Mouse (Mus musculus) forebrain, postnatal 0 days (tissue): ENCODE results near the gene Palm2. TPM values are rescaled to one million over a fixed set of nuclear protein-coding genes. Genes with fewer than 3 reads are reported as not detected.

ENCODE experiments used
- ATAC-seq: fragments of 200-750 bp; cut with Nextera tagmentation; 2 replicates; pipeline ENCODE4 v1.8.0; 2017; ENCODE audit warnings: mild to moderate bottlenecking, moderate library complexity
- DNase-seq: peaks from one replicate; pipeline ENCODE4 v3.0.0-alpha.2; 2015
- H3K27ac ChIP-seq: fragments of 300-500 bp; sonication (generic); 2 replicates; pipeline ENCODE4 v1.5.1; 2014; ENCODE audit warnings: low read depth, mild to moderate bottlenecking, antibody characterized with exemption, low read length, moderate library complexity, mixed read lengths
- H3K27me3 ChIP-seq: fragments of 300-500 bp; sonication (generic); 2 replicates; pipeline ENCODE4 v1.6.1; 2014; ENCODE audit warnings: mild to moderate bottlenecking, low read length, mixed read lengths; ENCODE audit not compliant: insufficient read depth
- H3K36me3 ChIP-seq: fragments of 300-500 bp; sonication (generic); 2 replicates; pipeline ENCODE4 v1.6.1; 2014; ENCODE audit warnings: mild to moderate bottlenecking, moderate library complexity; ENCODE audit not compliant: insufficient read depth
- H3K4me1 ChIP-seq: fragments of 300-500 bp; sonication (generic); 2 replicates; pipeline ENCODE4 v1.6.1; 2014; ENCODE audit warnings: antibody characterized with exemption; ENCODE audit not compliant: insufficient read depth
- H3K4me2 ChIP-seq: fragments of 300-500 bp; sonication (generic); 2 replicates; pipeline ENCODE4 v1.6.1; 2014; ENCODE audit warnings: low read depth, mild to moderate bottlenecking, moderate library complexity
- H3K4me3 ChIP-seq: fragments of 300-500 bp; sonication (generic); 2 replicates; pipeline ENCODE4 v1.5.1; 2014; ENCODE audit warnings: low read depth, low read length, mixed read lengths
- H3K9ac ChIP-seq: fragments of 300-500 bp; sonication (generic); 2 replicates; pipeline ENCODE4 v1.6.1; 2014; ENCODE audit warnings: mild to moderate bottlenecking
- H3K9me3 ChIP-seq: fragments of 300-500 bp; sonication (generic); 2 replicates; pipeline ENCODE4 v1.6.1; 2016; ENCODE audit warnings: low read length
- CTCF ChIP-seq: sonication (generic); IDR thresholded peaks from 2 replicates; pipeline ENCODE4 v1.5.1; 2016; ENCODE audit warnings: antibody characterized with exemption, control low read depth, low read depth
- WGBS: fragments of 180-500 bp; shearing (Covaris S2); extraction: QIAGEN DNeasy Blood & Tissue Kit; methylation state at CpG from one replicate; pipeline ENCODE4 v1.1.7; 2014; 5-methylcytosine and 5-hydroxymethylcytosine counted together
- polyA plus RNA-seq: library from polyadenylated mRNA; unstranded; fragments of >200 nt; fragmentation: Nextera tagmentation; extraction: Ambion mirVana; gene quantifications from 2 replicates; pipeline ENCODE4 v1.2.1, GENCODE M21; 2015
- total RNA-seq: library from RNA; depleted of rRNA; stranded (reverse); fragments of >200 nt; gene quantifications from 2 replicates; pipeline ENCODE4 v1.2.3, GENCODE M21; 2014

Gene Palm2
- total and polyA plus RNA-seq, 2 experiments from 2014 or later: 16.9 to 21.1 TPM

DNA sequence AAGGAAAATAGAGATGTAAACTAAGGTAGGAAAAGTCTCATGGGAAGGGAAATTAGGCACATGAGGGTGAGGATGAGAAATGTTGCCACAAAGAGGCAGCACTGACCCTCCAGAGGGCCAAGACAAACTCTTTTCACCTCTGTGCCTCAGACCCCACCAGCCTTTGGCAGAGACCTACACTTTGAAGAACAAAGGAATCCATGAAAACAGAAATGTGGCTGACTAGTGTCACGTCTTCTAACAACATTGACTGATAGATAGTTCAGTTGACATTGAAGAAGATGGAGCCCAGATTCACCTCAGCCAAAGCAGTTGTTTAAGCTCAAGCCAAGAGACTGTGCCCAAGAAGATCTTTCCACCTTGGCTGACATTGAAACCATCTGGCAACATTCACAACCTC lies 191.7 kb downstream of the Palm2 start:
- H3K4me2 ChIP-seq: no peak overlapping the region
- ATAC-seq: no peak
- H3K4me1 ChIP-seq: no peaks in the 10 kb centered on the region
- WGBS: 67% methylated on average over 1 of the region's 1 CpGs
- H3K4me3 ChIP-seq: no peak overlapping the region
- no peak for TF ChIP-seq CTCF
- H3K36me3 ChIP-seq: no peaks in the 10 kb centered on the region
- no peak overlapping the region for H3K9ac ChIP-seq
- DNase-seq: no peak
- no peak overlapping the region for H3K27ac ChIP-seq
- H3K27me3 ChIP-seq: no peaks in the 10 kb centered on the region
- H3K9me3 ChIP-seq: no peaks in the 10 kb centered on the region

DNA sequence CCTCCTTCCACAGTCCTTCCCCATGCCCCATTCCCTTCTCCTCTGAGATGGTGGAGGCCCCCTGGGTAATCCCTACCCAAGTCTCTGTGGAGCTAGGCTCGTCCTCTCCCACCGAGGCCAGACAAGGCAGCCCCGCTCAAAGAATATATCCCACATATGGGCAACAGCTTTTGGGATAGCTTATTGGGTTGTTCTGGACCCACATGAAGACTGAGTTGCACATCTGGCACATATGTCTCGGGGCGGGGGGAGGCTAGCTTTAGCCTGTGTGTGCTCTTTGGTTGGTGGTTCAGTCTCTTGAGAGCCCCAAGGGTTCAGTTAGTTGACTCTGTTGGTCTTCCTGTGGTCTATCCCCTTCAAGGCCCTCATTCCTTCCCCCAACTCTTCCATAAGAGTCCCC lies 192.9 kb downstream of the Palm2 start:
- Histone ChIP-seq H3K9ac (no peak overlapping the region), H3K36me3 (no peaks in the 10 kb centered on the region), H3K27me3 (no peaks in the 10 kb centered on the region), H3K4me1 (no peaks in the 10 kb centered on the region), H3K4me3 (no peak overlapping the region), H3K27ac (no peak overlapping the region), H3K4me2 (no peak overlapping the region), H3K9me3 (no peaks in the 10 kb centered on the region)
- WGBS: 93% methylated on average over 5 of the region's 5 CpGs
- DNase-seq: no peak
- no peak for TF ChIP-seq CTCF
- ATAC-seq: no peak

DNA sequence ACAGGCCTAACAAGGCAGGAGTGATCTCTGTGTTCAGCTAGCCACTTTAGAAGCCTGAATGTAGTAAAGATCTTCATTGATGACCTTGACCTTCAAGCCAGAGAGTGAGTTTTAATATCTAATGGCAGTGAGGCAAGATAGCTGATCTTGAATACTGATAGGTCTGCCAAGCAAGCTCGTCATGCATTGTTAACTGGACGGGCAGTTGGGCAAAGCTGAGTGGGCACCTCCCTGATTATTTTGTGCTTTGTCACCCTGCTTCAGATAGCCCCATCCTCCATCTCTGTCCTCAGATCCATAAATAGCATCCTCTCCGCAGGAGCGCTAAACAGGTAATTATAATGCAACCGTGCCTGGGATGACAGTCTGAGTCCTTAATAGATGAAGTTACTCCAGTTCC lies 198.3 kb downstream of the Palm2 start:
- Histone ChIP-seq H3K4me1 (no peaks in the 10 kb centered on the region), H3K27me3 (no peaks in the 10 kb centered on the region), H3K9ac (no peak overlapping the region), H3K4me3 (no peak overlapping the region), H3K4me2 (no peak overlapping the region), H3K27ac (no peak overlapping the region), H3K36me3 (no peaks in the 10 kb centered on the region), H3K9me3 (no peaks in the 10 kb centered on the region)
- ATAC-seq: no peak
- DNase-seq: no peak
- WGBS: 81% methylated on average over 5 of the region's 5 CpGs
- TF ChIP-seq CTCF: no peak

DNA sequence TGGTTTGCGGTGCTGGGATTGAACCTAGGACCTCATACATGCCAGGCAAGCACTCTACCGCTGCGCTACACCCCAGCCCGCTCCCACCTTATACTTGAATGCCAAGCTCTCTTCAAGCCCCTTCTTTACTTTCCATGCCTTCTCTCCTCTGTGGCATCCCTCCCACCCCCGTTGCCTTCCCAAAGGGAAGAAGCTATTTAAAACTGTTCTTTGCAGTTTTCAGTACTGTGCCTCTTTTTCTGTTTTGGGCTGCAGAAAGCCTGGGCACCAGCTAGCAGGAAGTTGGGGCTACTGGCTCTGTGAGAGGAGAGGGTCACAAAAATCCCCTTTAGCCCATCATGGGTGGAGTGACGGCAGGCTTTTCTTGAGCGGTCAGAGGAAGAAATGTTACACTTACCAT lies 199.0 kb downstream of the Palm2 start:
- H3K36me3 ChIP-seq: no peaks in the 10 kb centered on the region
- H3K4me2 ChIP-seq: no peak overlapping the region
- ATAC-seq: no peak
- TF ChIP-seq CTCF: no peak
- no peak overlapping the region for H3K9ac ChIP-seq
- H3K4me1 ChIP-seq: no peaks in the 10 kb centered on the region
- H3K4me3 ChIP-seq: no peak overlapping the region
- WGBS: 96% methylated on average over 7 of the region's 7 CpGs
- no peaks in the 10 kb centered on the region for H3K9me3 ChIP-seq
- DNase-seq: no peak
- no peak overlapping the region for H3K27ac ChIP-seq
- H3K27me3 ChIP-seq: no peaks in the 10 kb centered on the region

DNA sequence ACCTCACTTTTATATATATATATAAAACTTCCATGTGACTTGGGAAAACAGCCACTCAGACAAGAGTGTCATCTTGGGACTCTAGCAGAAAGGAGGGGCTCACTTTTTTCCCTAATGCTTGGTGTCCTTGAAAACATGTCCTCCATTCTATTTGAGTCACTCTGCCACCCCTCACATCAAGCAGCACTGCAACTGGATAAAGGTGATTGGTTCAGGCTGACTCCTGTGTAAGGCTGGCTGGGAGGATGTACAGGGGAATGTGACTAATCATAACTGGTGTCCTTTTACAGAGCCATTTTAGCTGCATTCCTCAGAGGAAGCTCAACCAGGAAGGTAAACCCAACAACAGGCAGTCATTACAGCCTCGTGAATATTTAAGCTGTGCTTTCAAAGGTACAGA lies 200.9 kb downstream of the Palm2 start:
- H3K4me2 ChIP-seq: no peak overlapping the region
- H3K9me3 ChIP-seq: no peaks in the 10 kb centered on the region
- H3K27ac ChIP-seq: no peak overlapping the region
- DNase-seq (no peak), ATAC-seq (no peak)
- no peaks in the 10 kb centered on the region for H3K4me1 ChIP-seq
- H3K4me3 ChIP-seq: no peak overlapping the region
- H3K9ac ChIP-seq: no peak overlapping the region
- WGBS: 34% methylated on average over 1 of the region's 1 CpGs
- TF ChIP-seq CTCF: no peak
- no peaks in the 10 kb centered on the region for H3K27me3 ChIP-seq
- no peaks in the 10 kb centered on the region for H3K36me3 ChIP-seq

DNA sequence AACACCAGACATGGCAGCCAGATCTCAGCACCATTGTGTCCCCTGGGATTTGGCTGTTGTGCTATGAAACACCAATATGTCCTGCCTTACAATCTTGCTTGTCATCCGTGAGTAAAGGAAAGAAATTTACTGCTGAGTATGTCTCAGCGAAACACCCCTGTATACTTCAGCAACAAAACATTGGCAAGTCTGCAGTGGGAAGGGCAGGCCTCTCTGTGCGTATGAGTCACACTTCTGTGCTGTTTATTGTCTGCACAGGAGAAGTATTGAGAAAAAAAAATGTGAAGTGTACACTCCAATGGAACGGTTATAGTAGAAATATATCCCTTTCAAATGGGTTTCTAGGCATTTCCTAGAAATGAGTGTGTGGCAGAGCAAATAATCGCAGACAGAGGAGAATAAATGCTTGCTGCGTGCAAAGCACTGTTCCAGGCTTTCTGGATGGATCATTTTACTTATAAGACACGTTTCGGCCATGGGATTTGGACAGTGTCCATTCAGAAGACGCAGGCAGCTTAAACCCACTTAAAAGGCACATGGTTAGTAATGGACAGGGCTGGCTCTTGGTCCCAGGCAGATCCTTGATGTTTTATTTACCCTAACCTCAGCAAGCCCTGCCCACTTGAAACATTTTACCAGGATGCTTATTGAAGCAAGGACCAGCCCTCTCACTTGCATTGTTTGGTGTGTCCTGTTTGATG lies 202.9 kb downstream of the Palm2 start:
- peak overlapping the region; percentile 46 for H3K4me3 ChIP-seq
- no peaks in the 10 kb centered on the region for H3K9me3 ChIP-seq
- peak overlapping the region; percentile 58; the same call in 1 of the 2 replicates for H3K9ac ChIP-seq
- ATAC-seq (peak; percentile 29), DNase-seq (no peak)
- H3K4me2 ChIP-seq: peak overlapping the region; percentile 63
- no peaks in the 10 kb centered on the region for H3K27me3 ChIP-seq
- WGBS: 46% methylated on average over 9 of the region's 9 CpGs
- H3K36me3 ChIP-seq: no peaks in the 10 kb centered on the region
- H3K27ac ChIP-seq: peak overlapping the region; percentile 80
- TF ChIP-seq CTCF: no peak
- no peaks in the 10 kb centered on the region for H3K4me1 ChIP-seq

DNA sequence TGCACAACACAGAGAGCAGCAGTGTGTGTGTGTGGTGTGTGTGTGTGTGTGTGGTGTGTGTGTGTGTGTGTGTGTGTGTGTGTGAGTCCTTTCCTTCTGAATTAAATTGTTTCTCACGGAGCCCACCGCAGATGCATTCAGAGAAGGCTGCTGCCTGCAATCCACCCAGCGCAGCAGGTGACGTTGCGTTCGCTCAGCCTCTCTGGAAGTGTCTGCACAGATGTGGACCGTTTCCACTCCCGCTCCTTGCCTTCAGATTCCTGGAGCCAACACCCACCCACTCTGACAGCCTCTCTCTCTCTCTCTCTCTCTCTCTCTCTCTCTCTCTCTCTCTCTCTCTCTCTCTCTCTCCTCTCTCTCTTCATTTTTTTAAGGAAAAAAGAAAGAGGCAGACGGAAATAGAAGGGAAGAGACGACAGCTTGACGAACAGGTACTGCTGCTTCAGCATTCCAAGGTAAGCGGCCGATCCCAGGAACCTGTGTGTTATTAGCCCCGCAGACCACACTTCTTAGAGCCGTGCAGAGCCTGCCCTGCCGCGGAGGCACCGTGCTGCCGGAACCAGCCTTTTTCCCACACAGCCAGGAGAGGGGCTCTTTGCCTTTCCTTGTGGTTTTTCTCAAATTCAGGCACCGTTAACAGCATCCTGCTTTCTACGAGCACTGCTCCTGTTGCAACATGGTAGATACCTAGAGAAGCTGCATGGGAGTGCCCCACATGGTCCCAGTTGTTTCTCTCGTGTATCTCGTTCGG lies 203.8 kb downstream of the Palm2 start:
- 9% methylated on average over 24 of the region's 24 CpGs for WGBS
- H3K9ac ChIP-seq: peak overlapping the region; percentile 58
- H3K9me3 ChIP-seq: no peaks in the 10 kb centered on the region
- H3K27ac ChIP-seq: peak overlapping the region; percentile 80
- no peaks in the 10 kb centered on the region for H3K4me1 ChIP-seq
- ATAC-seq (peak; percentile 93), DNase-seq (peak; percentile 78)
- H3K27me3 ChIP-seq: no peaks in the 10 kb centered on the region
- peak overlapping the region; percentile 63 for H3K4me2 ChIP-seq
- no peak for TF ChIP-seq CTCF
- no peaks in the 10 kb centered on the region for H3K36me3 ChIP-seq
- H3K4me3 ChIP-seq: peak overlapping the region; percentile 46
